Mouse (Mus musculus) CH12.LX (cell line): ENCODE measurements at regions not wholly inside any gene's neighbourhood (a gene's known extent, or its start where the extent isn't known, plus 50 kb on each side); places are given as distances from the start of the nearest gene placed in this dataset.

Experiments used
- CHD2 ChIP-seq: IDR thresholded peaks from 2 replicates; pipeline ENCODE4 v1.6.1; 2011; ENCODE audit warnings: low read length, improper control_type of control experiment
- POLR2A ChIP-seq: IDR thresholded peaks from 2 replicates; pipeline ENCODE4 v1.6.1; 2011; ENCODE audit warnings: low read depth, mild to moderate bottlenecking, improper control_type of control experiment, low read length
- USF1 ChIP-seq: IDR thresholded peaks from 2 replicates; pipeline ENCODE4 v1.6.1; 2014; ENCODE audit warnings: low read depth, mild to moderate bottlenecking, inconsistent platforms, low read length, improper control_type of control experiment

DNA sequence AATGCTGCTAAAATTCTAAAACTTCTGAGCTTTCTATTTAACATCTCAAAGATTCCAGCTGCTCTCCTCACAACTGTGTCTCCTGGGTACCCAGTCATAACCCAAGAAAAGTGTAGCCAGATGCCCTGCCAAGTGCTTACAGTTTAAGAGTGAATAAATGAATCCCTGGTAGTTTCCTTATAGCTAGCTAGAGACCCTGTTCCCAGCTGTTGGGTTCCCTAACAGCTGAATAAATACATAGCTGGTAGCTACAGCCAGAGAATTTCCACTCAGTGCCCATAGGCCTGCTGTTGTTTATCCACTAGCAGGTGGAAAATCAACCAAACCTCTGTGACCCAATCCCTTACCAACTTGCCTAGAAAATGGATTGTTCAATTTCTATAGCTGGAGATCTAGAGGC lies 302.0 kb upstream of the Trib2 start:
- no peak for TF ChIP-seq USF1
- no peak for TF ChIP-seq CHD2
- TF ChIP-seq POLR2A, result no peak
